8 mouse cellular contexts compared by ENCODE assay signal in the genomic region with DNA sequence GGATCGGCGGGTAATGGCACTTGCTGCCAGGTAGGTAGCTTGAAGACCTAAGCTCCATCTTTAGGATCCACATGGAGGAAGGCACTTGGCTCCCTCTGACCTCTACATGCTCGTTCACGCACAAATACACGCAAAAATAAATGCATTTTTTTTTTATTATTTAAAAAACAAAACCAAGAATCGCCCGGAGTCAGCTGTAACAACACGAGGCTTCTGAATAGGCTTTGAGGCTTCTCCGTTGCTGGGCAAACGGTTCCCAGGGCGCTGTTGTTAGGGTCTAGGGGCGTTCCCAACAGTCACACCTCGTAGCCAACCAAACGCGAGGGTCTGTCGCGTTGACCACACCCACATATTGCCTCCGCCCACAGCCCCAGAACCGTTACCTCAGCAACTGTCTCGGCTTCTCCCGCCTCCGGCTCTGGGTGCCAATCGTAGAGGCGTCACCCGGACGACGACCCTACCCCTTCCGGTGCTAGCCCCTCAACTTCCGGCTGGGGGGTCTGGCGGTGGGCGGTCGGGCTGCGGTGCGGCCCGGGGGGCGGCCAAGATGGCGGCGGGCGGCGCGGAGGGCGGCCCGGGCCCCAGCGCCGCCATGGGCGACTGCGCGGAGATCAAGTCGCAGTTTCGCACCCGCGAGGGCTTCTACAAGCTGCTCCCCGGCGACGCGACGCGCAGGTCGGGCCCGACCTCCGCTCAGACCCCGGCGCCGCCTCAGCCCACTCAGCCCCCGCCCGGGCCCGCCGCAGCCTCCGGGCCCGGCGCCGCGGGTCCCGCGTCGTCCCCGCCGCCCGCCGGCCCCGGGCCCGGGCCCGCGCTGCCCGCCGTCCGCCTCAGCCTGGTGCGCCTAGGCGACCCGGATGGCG. TPM values are rescaled to one million over a fixed set of nuclear protein-coding genes. Genes with fewer than 3 reads are reported as not detected.
DNase-seq lines count a peak whose midpoint lies in the region; ATAC-seq and TF ChIP-seq lines count a peak whose summit lies in the region.

TSS of gene Dmwd (plus strand) at position 505 of the 863 bp plus-strand sequence.

- DNase-seq in MEL-GATA-1-ER (ENCODE audit: extremely low read depth, low read depth) = peak; percentile 87
- peak; percentile 91 to 93 for DNase-seq in cerebellum, adult 2 months
- peak; percentile 99 for DNase-seq in forebrain, postnatal 0 days
- DNase-seq in heart, postnatal 36 days = peak; percentile 89 to 90
- peak; percentile 98 for DNase-seq in layer of hippocampus, adult 18-20 months (ENCODE audit: low spot score in 2 of 2)
- peak; percentile 96 to 97 for DNase-seq in lung, adult 18-20 months
- DNase-seq in testis, postnatal 14 days (ENCODE audit: low spot score) = peak; percentile 99

- intact Hi-C loops in heart, postnatal 36 days (cut with DNase I) = no loop called here

- TF ChIP-seq POLR2A in cerebellum, adult 2 months (IDR thresholded peaks at IDR 0.05; ENCODE audit: borderline replicate concordance, insufficient read depth, low read length) = peak; percentile 36; the same call in 1 of the 2 replicates

- H3K4me2 ChIP-seq in forebrain, postnatal 0 days (ENCODE audit: low read depth) = peak within 1 kb of the TSS; percentile 86

- WGBS in cerebellum, adult 2 months = 1% methylated on average over 91 of the region's 91 CpGs
- WGBS in forebrain, postnatal 0 days = 3% methylated on average over 84 of the region's 91 CpGs

- peaks cover 28% of the 10 kb centered on the region for H3K36me3 ChIP-seq in forebrain, postnatal 0 days (ENCODE audit: insufficient read depth)

- ATAC-seq in forebrain, postnatal 0 days = peak; percentile 99
- ATAC-seq in neutrophil, adult 5-6 weeks (ENCODE audit: extremely low read depth, insufficient number of reproducible peaks, low FRiP score, poor library complexity, severe bottlenecking) = peak; percentile 37; the same call in 1 of the 2 replicates

- H3K9ac ChIP-seq in forebrain, postnatal 0 days = peak within 1 kb of the TSS; percentile 97

- H3K27ac ChIP-seq in cerebellum, adult 2 months (ENCODE audit: insufficient read depth, low read length) = peak within 1 kb of the TSS; percentile 4; the same call in 1 of the 2 replicates
- H3K27ac ChIP-seq in forebrain, postnatal 0 days (ENCODE audit: low read depth, low read length) = peak within 1 kb of the TSS; percentile 85

- peaks cover 5% of the 10 kb centered on the region for H3K4me1 ChIP-seq in cerebellum, adult 2 months (ENCODE audit: control insufficient read depth, insufficient read depth, low read length)
- H3K4me1 ChIP-seq in forebrain, postnatal 0 days (ENCODE audit: insufficient read depth) = peaks cover 9% of the 10 kb centered on the region

- H3K27me3 ChIP-seq in cerebellum, adult 2 months (ENCODE audit: control insufficient read depth, insufficient read depth, low read length) = no peaks in the 10 kb centered on the region
- H3K27me3 ChIP-seq in forebrain, postnatal 0 days (ENCODE audit: insufficient read depth, low read length) = no peaks in the 10 kb centered on the region

- peak within 1 kb of the TSS; percentile 47 for H3K4me3 ChIP-seq in cerebellum, adult 2 months (replicated peaks; ENCODE audit: insufficient read depth, low read depth, low read length)
- peak within 1 kb of the TSS; percentile 99 for H3K4me3 ChIP-seq in forebrain, postnatal 0 days (ENCODE audit: low read depth, low read length)

- TF ChIP-seq CTCF in cerebellum, adult 2 months (IDR thresholded peaks at IDR 0.05; ENCODE audit: borderline replicate concordance, insufficient read depth, low read depth, low read length) = no peak
- TF ChIP-seq CTCF in forebrain, postnatal 0 days (IDR thresholded peaks at IDR 0.05; ENCODE audit: low read depth) = no peak

- H3K9me3 ChIP-seq in forebrain, postnatal 0 days (ENCODE audit: low read length) = no peaks in the 10 kb centered on the region

RNA-seq across cellular contexts. Expression of gene Dmwd, which starts in this region (rescaled TPM):
- polyA plus RNA-seq in cerebellum, adult 2 months (2012; rRNA removed) = 116 and 117 TPM in 2 replicates
- total RNA-seq in forebrain, postnatal 0 days (2014; rRNA removed) = 96.5 and 122 TPM in 2 replicates
- polyA plus RNA-seq in forebrain, postnatal 0 days (2015; fragmentation: Nextera tagmentation; extraction: Ambion mirVana) = 43.6 and 43.8 TPM in 2 replicates
- 10 to 100 TPM; 48.8 to 52.4 TPM for total RNA-seq in heart, postnatal 36 days (2021)
- 100 to 1,000 TPM; 142 to 148 TPM for total RNA-seq in layer of hippocampus, adult 18-20 months (2021)
- 3.1 and 3.4 TPM in 2 replicates for total RNA-seq in neutrophil, adult 5-6 weeks (2017)

Comparison
In these comparisons a context has a peak if more than half of its experiments do, and no peak if none do; other contexts are left out.
1. Peak in every context shown above with its lines: DNase-seq, ATAC-seq, H3K4me3 ChIP-seq and H3K27ac ChIP-seq.
2. RNA of gene Dmwd (total RNA-seq): 142 to 148 TPM in layer of hippocampus, adult 18-20 months, 96.5 to 122 TPM in forebrain, postnatal 0 days and 48.8 to 52.4 TPM in heart, postnatal 36 days; 3.1 to 3.4 TPM in neutrophil, adult 5-6 weeks; every median in the first group is over 10 times any median in the second.